Mouse (Mus musculus): ENCODE measurements around the gene Plekhh2. TPM values are rescaled to one million over a fixed set of nuclear protein-coding genes. Genes with fewer than 3 reads are reported as not detected.

The Plekhh2 gene
- 3.2 and 3.4 TPM in 2 replicates for polyA plus RNA-seq (2015; fragmentation: Nextera tagmentation; extraction: Ambion mirVana)

DNA sequence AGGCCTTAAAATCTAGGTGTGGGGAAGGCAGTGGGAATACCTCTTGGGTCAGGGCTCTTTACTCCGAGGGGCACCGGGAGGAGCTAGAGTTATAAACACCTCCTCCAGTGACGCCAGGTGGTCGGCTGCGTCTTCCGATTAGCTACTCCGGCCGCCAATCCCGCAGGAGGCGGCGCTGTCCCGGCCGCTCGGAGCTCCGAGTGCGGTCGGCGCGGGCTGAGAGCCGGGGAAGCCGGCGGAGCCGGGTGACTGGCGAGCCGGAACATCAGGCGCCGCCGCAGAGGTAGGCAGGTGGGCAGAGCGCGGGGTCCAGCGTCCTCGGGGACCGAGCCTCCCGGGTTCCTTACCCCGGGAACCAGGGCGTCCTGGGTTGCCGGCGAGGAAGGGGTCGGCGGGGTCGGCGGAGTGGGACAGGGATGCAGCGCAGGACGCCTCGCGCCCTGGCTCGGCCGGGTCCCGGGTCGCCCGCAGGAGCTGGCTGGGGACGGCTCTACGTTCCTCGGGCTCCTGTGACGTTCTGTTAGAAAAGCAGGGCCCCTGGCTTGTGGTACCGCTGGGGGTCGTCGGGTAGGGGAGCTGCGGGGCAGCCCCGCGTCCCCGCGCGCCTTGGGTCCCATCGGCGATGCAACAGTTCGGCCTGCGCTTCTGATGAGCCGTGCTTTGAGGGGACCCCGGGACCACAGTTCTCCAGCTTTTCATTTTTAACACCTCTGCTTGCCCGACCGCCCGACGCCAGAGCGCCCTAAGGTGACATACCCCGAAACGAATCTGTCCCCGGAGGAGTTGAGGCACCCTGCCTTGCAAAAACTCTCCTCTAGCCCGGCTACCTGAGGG is at the start of gene Plekhh2:
Gene Plekhh2 (plus strand): TSS at position 214 of the 834 bp plus-strand sequence.

DNA sequence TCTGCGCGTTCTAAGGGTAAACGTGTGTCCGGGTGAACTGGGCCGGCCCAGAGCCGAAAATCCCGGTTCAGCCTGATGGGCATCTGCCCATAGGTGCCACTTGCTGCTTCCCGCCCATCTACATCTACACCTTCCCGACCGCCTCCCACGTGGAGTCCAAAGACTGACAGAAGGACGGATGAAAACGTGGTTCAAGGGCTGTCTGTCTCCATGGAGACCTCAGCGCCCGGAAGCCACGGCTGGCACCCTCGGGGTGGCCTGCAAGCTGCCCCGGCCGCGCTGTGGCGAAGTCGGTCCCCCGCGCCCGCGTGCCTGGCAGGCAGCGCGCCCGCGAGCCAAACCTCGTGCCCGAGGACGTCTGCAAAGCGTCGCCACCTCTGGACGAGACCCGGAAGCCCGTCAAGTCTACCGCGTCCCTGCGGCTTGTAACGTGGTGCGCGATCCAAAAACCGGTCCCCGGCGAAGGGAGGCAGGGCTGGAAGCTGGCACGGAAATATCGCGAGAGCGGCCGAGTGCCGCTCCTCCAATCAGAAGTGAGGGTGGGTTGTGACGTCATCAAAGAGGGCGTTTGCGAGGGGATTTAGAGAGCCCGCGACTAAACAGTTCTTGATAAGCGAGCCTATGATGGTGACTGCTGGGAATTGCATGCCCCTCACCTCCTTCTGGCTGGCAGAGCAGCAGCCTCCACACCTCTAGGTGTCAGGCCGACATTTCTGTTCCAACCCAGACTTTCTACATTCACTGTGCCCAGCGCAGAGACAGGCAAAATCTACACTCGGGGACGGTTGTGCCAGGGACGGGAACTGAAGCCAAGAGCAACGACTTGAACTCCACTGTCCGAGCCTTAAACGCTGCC is 45.7 kb upstream of the Plekhh2 start, which contains the start of gene Thada:
Gene Thada (minus strand): TSS at position 453 of the 856 bp plus-strand sequence.

DNA sequence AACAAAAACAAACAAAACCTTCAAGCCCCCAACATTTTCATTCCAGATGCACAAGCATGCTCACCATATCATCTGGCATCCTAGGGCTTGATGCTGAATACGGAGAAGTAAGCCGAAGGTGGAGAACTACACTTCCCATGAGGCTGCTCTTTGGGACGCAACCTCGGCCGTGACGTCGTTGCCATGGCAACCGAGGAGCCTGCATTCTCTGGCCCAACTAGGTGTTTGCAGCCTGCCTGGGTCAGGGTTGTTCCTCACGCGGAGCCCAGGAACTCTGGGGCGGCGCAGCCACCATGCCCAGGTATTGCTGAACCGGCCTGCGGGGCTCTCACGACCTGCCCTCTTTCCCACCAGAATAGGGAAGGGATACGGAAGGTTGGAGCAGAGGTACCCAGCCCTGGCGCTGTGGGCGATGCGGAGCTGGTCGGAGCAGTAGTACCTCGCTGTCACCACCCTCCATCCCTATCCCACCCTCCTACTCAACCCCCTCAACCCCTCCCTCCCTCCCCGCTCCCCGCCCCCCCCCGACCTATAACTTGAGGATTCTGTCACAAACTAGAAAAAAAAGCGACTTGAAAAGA is 114.7 kb downstream of the Plekhh2 start, which contains the start of gene Dync2li1:
Gene Dync2li1 (plus strand): TSS at position 221 of the 581 bp plus-strand sequence.

Other genes starting within 250 kb of the Plekhh2 start
- gene Thada, start 45.7 kb upstream of the Plekhh2 start, polyA plus RNA-seq (2015; fragmentation: Nextera tagmentation; extraction: Ambion mirVana), result 2.0 and 4.2 TPM in 2 replicates
- 31.7 and 36.8 TPM in 2 replicates for gene Dync2li1, start 114.6 kb downstream of the Plekhh2 start, polyA plus RNA-seq (2015; fragmentation: Nextera tagmentation; extraction: Ambion mirVana)
- 0.14 and 0.55 TPM in 2 replicates for gene Abcg8, start 164.4 kb downstream of the Plekhh2 start, polyA plus RNA-seq (2015; fragmentation: Nextera tagmentation; extraction: Ambion mirVana)
- 1.5 and 2.2 TPM in 2 replicates for gene Abcg5, start 171.1 kb downstream of the Plekhh2 start, polyA plus RNA-seq (2015; fragmentation: Nextera tagmentation; extraction: Ambion mirVana)